Mouse (Mus musculus): ENCODE data around the gene Ttc38. TPM values are rescaled to one million over a fixed set of nuclear protein-coding genes. Genes with fewer than 3 reads are reported as not detected.

The Ttc38 gene
- 13.5 and 23.4 TPM in 2 replicates for total RNA-seq (2021)
- long read RNA-seq, transcript Ttc38-203 (14 exons, 3,749 nt), result major isoform, 22 of 34 reads
- long read RNA-seq, partial matches to known transcripts, result 9 of 34 reads
- long read RNA-seq, other reads (novel, unspliced or antisense), result 3 of 34 reads

DNA sequence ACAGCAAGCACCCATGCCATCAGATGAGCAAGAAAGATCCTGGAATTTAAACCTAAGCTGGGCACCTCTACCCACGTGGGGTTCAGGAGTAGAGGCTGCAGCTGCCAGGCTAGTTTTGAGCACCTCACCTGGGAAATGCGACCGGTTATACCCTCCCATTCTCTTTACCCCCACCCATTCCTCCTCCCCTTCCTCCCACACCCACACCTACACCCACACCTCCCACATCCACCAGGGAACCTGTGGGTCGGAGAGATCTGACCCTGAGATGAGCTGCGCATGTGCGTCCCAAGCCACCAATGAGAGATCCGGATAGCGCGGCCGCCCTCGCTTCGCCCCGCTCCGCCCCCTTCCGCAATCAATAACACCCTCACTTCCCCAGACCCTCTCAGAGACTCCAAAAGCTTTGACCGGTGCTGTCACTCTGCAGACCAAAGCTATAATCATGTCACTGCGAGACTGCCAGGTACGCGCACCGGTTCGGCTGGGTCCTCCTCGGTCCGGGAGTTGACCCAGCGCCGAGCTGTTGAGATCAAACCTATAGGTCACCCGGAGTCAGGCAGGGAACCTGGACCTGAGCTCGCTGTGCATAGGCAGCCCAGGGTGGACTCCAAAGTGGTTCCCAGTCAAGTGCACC lies at the start of gene Ttc38:
Gene Ttc38 (plus strand): TSS at position 353 of the 637 bp plus-strand sequence.
- DNase-seq, result peak; percentile 86

DNA sequence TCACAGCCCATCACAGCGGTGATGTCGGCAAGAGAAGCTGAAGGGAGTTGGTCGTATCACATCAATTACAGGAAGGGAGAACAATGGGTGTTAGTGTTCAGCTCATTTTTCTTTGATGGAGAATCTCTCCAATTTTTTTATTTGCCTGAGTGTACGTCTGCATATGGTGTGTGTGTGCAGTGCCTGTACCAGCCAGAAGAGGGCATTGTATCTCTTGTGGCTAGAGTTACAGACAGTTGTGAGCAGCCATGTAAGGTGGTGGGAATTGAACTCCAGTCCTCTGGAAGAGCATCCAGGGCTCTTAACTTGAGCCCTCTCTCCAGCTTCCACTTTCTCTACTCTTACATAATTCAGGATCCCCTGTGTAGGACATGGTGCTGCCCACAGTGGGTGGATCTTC lies 49.0 kb upstream of the Ttc38 start:
- DNase-seq, result no peak

DNA sequence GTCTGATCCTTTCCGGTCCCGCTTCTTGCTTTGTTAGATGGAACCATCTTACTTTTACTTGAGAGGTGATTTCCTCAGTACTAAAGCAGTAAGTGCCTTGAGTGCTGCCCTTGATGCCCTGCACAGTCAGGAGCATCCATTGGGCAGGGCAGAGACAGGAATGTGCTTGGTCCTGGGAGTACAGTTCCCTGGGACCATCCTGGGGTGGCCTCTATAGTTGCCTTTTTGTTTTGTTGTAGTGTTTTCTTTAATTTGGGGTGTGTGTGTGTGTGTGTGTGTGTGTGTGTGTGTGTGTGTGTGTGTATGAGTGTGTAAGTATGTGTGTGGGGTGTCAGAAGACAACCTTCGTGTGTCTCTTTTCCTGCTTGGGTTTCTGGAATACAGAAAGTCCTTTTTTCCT lies 47.8 kb upstream of the Ttc38 start:
- no peak for DNase-seq

DNA sequence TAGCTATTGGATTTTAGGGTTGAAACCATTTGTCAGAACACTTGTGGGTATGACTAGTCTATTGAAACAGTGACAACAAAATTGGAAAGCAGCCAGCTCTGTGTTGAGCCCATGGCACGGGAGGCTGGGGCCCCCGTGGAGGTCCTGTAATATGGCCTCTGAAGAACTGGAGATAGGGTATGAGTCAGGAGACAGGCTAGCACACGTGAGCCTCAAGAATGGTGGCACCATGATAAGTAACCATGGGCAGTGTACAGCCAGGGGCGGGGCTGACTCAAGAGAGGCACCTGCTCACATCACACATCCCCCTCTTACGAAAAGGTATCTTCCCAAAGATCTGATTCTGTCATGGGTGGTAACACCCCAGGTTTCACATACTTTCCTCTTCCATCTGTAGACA lies 45.4 kb upstream of the Ttc38 start:
- no peak for DNase-seq

DNA sequence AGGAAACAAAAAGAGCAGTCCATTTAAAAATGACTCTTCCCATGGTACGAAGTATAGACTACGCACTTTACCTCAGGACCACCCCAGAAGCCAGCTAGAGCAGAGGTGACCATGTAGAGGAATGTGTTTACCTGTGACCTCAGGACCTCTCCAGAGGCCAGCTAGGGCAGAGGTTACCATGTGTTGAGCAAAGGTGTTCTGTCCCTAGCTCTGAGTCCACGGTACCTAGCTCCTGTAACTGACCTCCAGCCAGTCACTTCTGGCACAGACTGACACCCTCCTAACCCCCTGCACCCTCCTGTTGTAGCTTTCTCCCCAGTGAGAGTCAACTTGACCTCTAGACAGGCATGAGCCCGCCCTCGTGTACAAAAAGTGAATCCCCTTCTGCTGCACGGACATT lies 44.6 kb upstream of the Ttc38 start:
- no peak for DNase-seq

DNA sequence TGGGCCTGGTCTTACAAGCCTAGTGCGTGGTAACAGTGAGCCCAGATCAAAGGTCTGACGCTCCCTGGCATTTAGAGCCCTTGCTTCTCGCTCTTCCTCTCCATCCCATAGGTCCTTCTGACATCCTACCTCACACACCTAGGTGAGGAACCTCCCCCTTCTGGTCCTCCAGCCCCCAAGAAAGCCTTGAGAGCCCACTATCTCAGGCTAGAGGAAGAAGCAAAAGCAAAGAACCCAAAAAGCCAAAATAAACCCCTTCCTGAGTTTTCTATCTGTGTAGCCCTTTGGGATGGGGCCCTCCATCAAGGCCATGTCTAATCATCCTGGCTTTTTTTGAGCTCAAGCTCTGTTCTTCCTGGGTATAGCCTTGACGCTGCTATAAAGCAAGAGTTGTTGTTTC lies 44.1 kb upstream of the Ttc38 start:
- no peak for DNase-seq

DNA sequence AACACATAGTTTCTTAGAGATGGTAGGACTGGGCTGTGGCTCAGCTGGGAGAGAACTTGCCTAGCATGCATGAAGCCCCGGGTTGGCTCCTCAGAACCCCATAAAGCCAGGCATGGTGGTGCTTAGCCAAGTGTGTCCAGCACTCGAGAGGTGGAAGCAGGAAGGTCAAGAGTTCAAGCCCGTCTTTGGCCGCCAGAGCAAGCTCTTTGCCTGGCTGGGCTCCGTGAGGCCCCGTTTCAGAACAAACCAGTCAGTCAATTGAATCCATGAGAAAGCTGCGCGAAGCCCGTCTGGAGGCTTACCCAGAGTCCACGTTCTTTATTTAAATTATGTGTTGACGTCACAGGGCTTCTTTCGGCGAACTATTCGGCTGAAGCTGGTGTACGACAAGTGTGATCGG lies 43.5 kb upstream of the Ttc38 start:
- DNase-seq, result no peak

DNA sequence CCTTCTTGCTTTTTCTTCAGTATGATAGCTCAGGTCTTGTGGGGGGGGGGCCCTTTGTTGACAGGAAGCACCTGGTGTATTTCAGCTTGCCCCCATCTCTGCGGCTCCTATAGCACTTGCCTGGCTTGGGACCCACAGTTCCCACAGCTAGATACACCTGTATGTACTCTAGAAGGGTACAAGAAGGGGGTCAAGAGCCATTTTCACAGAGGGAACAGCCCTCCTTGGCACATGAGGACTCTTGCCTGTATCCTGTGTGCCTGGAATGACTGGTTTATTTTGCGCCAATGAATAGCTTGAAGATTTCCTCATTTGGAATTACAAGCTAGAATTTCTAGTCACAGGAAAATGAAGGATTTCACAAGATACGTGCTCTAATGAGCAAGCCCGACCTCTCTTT lies 40.7 kb upstream of the Ttc38 start:
- DNase-seq, result no peak

DNA sequence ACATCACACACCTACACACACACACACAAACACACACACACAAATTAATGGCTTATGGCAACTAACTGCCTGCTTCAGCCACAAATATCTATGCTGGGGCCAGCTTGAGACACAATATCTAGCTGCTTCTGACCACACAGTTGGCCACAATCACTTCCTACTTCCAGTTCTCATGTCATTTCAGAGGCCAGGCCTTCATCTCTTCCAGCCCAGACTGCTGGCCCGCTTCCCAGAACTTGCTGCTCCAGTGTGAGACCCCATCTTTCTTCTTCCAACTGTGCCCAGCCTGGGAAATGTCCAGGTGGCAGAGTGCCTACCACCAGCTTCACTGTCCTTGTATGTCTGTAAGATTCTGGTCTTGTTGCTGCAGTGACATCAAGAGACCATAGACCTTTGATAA lies 39.3 kb upstream of the Ttc38 start:
- DNase-seq, result peak; percentile 57

DNA sequence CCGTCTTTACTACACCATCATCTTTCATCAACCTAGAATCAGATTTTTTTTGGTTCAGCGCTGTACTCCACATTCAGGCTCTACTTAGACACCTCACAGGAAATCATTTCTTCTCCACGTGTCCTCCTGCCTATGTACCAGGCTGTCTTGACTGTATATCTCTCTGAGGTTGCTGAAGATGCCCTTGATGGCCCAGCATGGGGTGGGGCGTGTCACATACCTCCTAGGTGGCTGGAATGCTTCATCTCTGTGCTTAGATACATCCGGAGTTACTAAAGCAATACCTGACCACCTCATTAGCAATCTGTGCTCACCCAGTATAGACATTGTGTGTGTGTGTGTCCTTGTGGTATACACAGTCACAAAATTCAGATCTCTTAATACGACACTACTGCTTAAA lies 36.6 kb upstream of the Ttc38 start:
- no peak for DNase-seq

DNA sequence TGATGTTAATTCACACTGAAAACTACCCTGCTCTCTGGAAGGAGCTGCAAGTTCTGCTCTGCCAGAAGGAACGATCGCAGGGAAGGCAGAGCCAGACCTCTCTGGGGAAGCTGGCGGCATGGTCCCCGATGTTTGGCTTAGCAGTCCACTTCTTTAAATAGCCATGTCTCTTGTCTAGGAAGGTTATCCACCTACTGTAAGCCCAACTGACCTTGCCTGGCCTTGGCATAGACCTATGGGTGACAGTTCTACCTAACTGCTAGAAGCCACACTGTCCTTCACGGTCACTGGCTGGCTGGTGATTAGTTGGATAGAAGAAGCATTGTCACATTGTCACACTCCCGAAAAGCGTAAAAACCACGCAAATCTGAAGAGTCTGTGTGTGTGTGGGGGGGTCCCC lies 33.4 kb upstream of the Ttc38 start:
- DNase-seq, result no peak

DNA sequence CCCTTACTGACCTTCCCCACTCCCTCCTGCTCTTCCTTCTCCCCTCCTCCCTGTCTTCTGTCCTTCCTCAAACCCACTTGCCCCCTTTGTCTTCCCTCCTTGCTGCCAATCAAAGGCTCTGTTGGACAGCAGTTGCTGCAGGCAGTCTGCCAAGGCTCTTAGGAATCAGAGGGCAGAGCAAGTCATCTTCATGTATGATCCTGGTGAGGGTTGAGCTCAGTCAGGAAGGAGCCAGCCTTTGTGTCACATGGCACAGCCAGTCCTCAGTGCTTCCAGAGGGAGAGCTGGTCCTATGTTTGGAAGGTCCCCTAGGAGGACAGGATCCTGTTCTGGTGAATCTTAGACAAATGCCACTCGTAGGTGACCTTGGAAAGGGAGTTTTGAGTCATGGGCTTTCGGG lies 29.2 kb upstream of the Ttc38 start:
- DNase-seq, result peak; percentile 57

DNA sequence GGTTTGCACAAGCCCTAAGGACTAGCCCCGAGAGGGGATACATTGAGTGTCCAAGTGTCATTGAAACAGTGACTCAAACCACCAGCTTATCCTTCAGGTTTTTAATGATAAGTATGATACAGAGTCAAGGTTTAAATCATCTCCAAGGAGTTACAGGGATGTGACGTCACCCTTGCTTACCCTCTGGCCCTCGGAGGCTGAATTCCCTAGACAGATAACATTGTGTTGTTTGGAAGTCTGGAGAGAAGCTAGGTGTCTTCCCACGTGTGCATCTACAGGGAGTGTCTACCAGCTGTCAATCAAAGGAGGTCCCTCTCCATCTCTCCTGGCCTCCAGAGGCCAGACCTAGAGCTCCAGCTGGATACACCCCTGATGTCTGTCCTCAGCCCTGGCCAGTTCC lies 25.2 kb upstream of the Ttc38 start:
- no peak for DNase-seq

DNA sequence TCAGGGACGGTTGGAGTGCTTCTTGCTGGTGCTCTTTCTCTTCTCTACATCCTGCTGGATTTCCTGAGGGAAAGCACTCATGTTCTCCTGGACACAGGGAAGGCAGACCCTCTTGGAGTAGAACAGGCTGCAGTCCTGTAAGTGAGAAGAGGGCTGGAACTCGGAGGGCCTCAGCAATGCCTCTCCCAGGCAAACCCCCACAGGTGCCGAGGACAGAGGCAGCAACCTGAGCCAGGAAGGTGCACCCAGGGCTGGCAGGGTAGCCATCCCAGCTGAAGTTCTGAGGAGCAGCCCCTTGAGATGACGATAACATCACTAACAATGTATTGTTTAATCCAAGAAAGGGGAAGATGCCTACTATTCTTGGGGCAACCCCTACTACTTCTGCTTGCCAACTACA lies 24.7 kb upstream of the Ttc38 start:
- no peak for DNase-seq

DNA sequence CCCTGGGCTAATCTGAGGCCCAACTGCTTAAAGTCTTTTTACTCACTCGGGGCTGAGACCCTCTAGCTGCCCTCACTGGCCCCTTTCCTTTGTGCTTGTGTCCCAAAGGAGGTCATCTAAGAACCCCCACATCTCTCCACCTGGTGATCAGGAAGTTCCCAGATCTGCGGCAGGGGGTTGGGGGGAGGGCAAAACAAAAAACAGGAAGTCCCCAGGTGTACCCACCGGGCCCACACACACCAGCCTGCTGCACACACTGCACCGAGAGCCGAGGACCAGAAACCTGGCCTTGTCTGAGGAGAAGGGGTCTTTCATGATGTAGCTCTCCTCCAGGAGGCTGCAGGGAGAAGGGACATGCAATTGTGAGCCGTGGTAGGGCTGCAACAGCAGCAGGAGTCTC lies 24.1 kb upstream of the Ttc38 start:
- DNase-seq, result no peak

DNA sequence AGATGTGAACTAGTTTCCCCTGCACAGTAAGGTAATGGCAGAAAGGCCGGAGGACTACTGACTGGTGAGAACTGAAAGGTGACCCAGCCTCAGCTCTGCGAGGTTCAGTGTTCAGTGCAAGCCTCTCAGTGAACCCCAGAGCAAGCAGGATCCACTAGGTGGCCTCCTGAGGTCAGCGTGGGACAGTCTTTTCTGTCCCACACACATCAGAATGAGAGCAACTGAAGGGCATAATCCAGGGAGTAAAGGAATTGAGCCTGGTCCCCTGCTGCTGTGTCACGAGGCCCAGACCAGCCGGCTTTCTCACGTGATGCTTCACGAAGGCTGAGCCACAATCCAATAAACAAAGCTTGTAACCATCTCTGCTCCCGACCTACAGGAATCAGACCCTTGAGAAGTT lies 23.7 kb upstream of the Ttc38 start:
- DNase-seq, result no peak

DNA sequence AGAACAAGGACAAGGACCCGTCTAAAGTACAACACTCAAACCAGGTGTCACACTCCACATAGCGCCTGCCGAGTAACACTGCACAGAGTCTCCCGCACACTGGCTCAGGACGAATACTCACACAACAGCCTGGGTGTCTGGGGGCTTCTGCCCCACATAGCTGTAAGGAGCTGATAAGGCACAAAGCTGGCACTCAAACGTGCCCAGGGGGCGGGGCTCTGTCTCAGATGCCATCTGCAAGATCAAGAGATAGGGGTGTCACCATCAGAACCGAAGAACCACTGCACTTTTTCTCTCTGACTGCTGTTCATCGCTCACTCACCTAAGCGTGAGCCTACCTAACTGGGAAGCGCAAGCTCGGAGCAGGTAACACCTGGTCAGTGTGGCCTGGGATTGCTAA lies 23.0 kb upstream of the Ttc38 start:
- no peak for DNase-seq

DNA sequence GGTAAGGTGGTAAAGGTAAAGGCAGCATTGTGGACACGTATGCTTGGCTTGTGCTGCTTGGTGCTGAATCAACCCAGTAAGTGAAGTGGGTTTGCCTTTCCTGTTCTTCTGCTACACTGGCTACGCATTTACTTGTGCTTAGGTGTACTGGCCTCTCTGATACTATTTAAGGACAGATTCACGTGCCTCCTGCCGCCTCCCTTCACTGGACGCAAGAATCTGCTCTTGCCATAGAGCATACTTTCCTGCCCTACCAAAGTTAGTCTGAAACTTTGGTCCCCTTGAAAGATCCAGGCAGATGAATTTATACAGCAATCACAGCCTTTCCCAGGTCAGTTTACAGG lies 21.7 kb upstream of the Ttc38 start:
- no peak for DNase-seq

DNA sequence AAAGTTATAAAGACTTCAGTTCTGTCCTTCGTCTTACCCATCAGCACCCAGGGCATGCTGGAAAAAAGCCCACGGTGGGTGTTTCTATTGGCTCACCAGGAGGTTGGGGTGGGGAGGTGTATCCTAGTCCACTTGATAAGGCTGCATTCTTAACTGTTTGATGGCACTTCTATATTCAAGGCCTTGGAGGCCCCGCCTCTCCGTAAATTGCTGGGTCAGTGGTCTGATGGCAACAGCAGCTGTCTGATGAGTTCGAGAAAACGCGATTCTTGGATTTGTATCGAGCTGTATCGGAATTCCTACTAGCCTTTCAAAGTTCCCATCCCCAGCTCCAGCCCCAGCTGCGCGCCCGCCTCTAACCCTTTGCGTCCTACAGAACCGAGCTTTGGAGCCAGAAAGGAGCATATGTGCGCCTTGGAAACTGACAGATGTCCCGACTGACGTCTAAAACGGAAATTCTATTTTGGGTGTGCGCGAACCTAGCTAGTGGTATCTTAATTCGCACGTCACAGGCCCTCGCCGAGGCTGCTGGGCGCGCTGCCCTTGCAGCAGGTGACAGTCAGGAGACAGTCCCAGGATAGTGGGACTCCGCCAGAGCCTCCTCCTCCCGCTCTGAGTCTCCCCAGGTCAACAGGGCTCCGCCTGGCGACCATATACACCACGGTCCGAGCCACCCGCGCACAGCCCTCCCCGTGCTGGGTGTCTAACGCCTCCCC lies 21.1 kb upstream of the Ttc38 start:
- DNase-seq, result peak; percentile 33

DNA sequence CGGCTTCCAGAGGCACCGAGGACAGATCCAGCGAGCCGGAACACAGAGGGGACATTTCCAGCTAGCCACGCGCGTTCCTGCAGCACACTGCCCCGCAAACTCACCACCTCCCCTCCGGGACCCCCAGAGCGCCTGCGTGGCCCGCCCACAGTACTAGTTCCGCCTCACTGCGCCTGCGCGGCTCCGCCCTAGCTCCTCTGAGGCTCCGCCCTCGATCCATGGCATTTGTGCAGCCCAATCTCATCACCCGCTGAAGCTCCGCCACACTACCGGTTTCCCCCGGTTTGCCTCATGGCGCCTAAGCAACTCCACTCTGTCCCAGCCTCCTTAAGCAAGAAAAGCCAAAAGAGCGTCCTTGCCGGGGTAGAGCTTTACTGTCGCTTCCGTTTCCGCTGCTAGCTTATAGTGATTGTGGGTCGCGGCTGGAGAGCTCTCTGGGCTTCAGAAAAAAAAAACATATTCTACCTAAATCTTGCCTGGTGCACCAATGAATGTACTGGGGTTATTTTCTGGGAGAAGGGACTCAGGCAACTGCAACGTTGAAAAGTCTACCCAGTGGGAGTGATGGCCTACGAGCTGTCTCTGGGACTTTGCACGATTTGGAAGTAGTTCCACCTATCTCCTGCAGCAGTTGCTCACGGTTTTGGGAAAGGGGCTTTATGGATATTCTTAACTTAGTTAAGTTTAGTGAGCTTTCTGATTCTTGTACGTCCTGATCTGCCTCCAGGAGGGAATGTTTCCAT lies 20.4 kb upstream of the Ttc38 start, which contains the start of gene Cdpf1:
Gene Cdpf1 (minus strand): TSS at position 163 of the 743 bp plus-strand sequence.
- DNase-seq, result peak; percentile 99

DNA sequence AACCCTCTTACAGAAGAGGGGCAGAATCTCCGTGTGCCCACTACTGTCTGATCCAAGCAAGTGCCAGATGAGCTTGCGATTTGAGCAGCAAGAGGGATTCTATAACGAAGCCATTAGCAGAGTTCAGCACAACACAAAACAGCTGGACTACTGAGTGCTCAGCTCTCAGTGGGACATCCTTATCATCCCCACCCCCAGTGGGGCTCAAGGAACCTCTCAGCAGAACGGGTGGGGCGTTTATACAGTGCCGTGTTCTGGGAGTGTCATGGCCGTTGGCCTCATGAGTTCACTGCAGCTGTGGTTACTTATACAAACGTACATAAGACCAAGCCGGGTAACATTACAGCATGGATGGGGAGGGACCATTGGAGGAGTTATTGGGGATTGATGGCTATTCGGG lies 18.7 kb upstream of the Ttc38 start:
- no peak for DNase-seq

DNA sequence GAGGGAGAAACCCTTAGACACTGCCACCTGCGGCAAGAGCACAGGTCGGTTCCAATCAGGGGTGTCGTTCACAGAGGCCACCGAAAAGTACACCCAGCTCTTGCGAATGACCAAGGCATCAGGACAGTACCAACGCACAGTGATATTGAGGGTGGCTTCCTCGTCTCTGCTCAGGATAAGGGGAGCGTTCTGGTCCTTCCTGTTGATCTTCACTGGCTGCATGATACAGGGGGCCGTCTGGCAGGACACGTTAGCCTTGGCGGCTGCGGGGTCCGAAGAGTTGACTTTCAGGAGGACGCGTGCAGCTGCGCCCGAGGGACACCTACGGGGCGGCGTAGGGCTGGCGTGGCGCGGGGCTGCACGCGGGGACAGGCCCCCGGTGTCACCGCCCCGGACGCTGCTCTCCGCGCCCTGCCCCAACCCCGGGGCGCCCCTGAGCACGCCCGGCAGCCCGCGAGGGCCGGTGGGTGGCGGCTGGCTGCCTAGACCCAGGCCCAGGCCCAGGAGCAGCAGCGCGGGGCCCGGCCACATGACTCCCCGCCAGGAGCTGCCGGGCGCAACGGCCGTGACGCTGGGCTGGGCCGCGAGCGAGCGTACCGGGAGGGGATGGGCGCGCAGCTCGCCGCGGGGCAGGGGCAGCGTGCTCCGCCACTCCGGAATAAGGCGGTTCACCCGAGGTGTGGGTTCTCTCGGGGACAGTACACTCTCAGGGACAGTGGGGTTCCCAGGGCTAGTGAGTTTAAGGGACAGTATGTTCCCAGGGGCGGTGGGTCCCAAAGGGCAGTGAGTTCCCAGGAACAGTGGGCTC lies 10.7 kb upstream of the Ttc38 start, which contains the start of gene Pkdrej:
Gene Pkdrej (minus strand): TSS at position 532 of the 808 bp plus-strand sequence.
- peak; percentile 66 for DNase-seq

DNA sequence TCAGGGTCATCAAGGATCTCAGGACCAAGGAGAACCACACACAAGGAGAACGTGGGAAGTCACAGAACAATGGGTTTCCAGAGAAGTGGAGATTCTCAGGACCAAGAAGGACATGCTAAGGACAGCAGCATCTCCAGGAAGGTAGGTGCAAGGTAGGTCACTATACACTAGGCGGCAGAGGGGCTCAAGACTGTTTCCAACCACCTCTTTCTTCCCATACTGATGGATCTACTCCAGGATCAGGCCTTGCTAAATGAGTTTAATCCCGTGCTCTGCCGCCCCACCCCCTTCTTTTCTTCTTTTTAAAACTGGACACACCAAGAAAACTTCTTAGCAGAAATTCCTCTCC lies 10.1 kb upstream of the Ttc38 start:
- DNase-seq, result no peak
